Comparison of ENCODE assay signal across 9 mouse cellular contexts in the genomic region with DNA sequence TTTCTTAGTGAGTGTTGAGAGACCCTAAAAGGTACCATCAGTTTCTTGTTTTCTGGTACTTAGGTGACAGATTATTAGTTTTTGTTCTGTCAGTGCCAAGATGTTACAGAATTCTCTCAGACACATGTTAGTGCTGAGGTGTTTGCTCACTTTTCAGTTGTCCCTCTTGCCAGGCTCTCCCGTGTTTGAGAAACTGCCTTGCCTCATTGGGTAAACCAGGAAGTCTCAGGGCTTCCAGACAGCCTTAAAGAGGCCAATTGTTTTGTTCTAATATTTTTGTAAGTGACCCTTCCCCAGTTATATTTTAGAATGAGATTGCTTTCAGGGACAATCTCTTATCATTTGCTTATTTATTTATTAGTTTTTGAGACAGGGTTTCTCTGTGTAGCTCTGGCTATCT. TPM values are rescaled to one million over a fixed set of nuclear protein-coding genes. Genes with fewer than 3 reads are reported as not detected.
DNase-seq lines count a peak whose midpoint lies in the region; ATAC-seq and TF ChIP-seq lines count a peak whose summit lies in the region.
"Had no signal": no experiment of that assay in that cellular context is flagged by ENCODE, and none has a peak within 500 bp of the region (broad histone marks: within the 10 kb centered on the region; RNA-seq: fewer than 3 reads in every experiment).

No protein-coding gene starts in this region.

- H3K27ac ChIP-seq in lung, embryonic 14.5 days (ENCODE audit: low read depth): no peak overlapping the region; the same call in 1 of the 2 replicates
- H3K27ac ChIP-seq in forebrain, embryonic 15.5 days (replicated peaks): no peak overlapping the region
- H3K27ac ChIP-seq in liver, embryonic 11.5 days (ENCODE audit: low read depth, low read length): no peak overlapping the region
- H3K27ac ChIP-seq in stomach, embryonic 14.5 days (ENCODE audit: low read length): no peak overlapping the region

- WGBS in lung, embryonic 14.5 days: 0% methylated on average over 1 of the region's 1 CpGs
- WGBS in forebrain, embryonic 15.5 days: 2% methylated on average over 1 of the region's 1 CpGs
- 11% methylated on average over 1 of the region's 1 CpGs for WGBS in liver, embryonic 11.5 days
- 2% methylated on average over 1 of the region's 1 CpGs for WGBS in stomach, embryonic 14.5 days

- no peak for TF ChIP-seq CTCF in lung, embryonic 14.5 days (IDR thresholded peaks at IDR 0.05; ENCODE audit: low read depth)

- DNase-seq in lung, embryonic 14.5 days: no peak
- DNase-seq in lung, postnatal 14 days: no peak
- no peak for DNase-seq in liver, embryonic 11.5 days (ENCODE audit: low spot score)
- no peak for DNase-seq in right cerebral cortex, postnatal 14 days
- DNase-seq in ovary, postnatal 10 days (ENCODE audit: low spot score): no peak
- no peak for DNase-seq in spleen, postnatal 10 days (ENCODE audit: low spot score in 2 of 2)
- DNase-seq: kidney, postnatal 4 days had no signal

- peak overlapping the region; percentile 100 for H3K9ac ChIP-seq in lung, embryonic 14.5 days
- 0 out of 2 replicates have a peak overlapping the region, but pooled peaks have one; percentile 7 for H3K9ac ChIP-seq in forebrain, embryonic 15.5 days (replicated peaks)
- 0 out of 2 replicates have a peak overlapping the region, but pooled peaks have one; percentile 11 for H3K9ac ChIP-seq in liver, embryonic 11.5 days (ENCODE audit: low read depth, low read length)
- H3K9ac ChIP-seq in stomach, embryonic 14.5 days (replicated peaks; ENCODE audit: low read depth, low read length): no peak overlapping the region

- peak overlapping the region; percentile 71 for H3K4me2 ChIP-seq in lung, embryonic 14.5 days
- H3K4me2 ChIP-seq in forebrain, embryonic 15.5 days (replicated peaks): peak overlapping the region; percentile 73
- H3K4me2 ChIP-seq in liver, embryonic 11.5 days: peak overlapping the region; percentile 91
- H3K4me2 ChIP-seq in stomach, embryonic 14.5 days (replicated peaks; ENCODE audit: low read depth, low read length): peak overlapping the region; percentile 78

- no peaks in the 10 kb centered on the region for H3K27me3 ChIP-seq in lung, embryonic 14.5 days (ENCODE audit: insufficient read depth, low read length)
- H3K27me3 ChIP-seq in forebrain, embryonic 15.5 days: no peaks in the 10 kb centered on the region
- H3K27me3 ChIP-seq in liver, embryonic 11.5 days (replicated peaks; ENCODE audit: control insufficient read depth, insufficient read depth, low read length): no peaks in the 10 kb centered on the region
- H3K27me3 ChIP-seq in stomach, embryonic 14.5 days (ENCODE audit: control insufficient read depth, insufficient read depth, low read length): no peaks in the 10 kb centered on the region

- no peak for ATAC-seq in lung, embryonic 14.5 days (ENCODE audit: insufficient read depth)
- ATAC-seq in forebrain, embryonic 15.5 days (replicated peaks): no peak
- no peak for ATAC-seq in liver, embryonic 11.5 days (replicated peaks; ENCODE audit: low FRiP score)
- no peak for ATAC-seq in stomach, embryonic 14.5 days (ENCODE audit: insufficient number of reproducible peaks, insufficient read depth, low FRiP score, low read depth)

- peak overlapping the region; percentile 95 for H3K4me3 ChIP-seq in lung, embryonic 14.5 days (ENCODE audit: low read depth, low read length)
- H3K4me3 ChIP-seq in forebrain, embryonic 15.5 days: peak overlapping the region; percentile 94
- peak overlapping the region; percentile 96 for H3K4me3 ChIP-seq in liver, embryonic 11.5 days (ENCODE audit: low read depth, low read length)
- H3K4me3 ChIP-seq in stomach, embryonic 14.5 days (ENCODE audit: low read depth, low read length): peak overlapping the region; percentile 85

- H3K4me1 ChIP-seq in lung, embryonic 14.5 days (ENCODE audit: insufficient read depth): peaks cover 10% of the 10 kb centered on the region; the same call in 1 of the 2 replicates
- peaks cover 50% of the 10 kb centered on the region for H3K4me1 ChIP-seq in forebrain, embryonic 15.5 days
- peaks cover 40% of the 10 kb centered on the region for H3K4me1 ChIP-seq in liver, embryonic 11.5 days (replicated peaks; ENCODE audit: control insufficient read depth, insufficient read depth, low read length)
- H3K4me1 ChIP-seq in stomach, embryonic 14.5 days (ENCODE audit: control insufficient read depth, insufficient read depth, low read length): peaks cover 22% of the 10 kb centered on the region

- peaks cover 13% of the 10 kb centered on the region for H3K36me3 ChIP-seq in lung, embryonic 14.5 days (ENCODE audit: insufficient read depth)
- peaks cover 5% of the 10 kb centered on the region; the same call in 1 of the 2 replicates for H3K36me3 ChIP-seq in forebrain, embryonic 15.5 days
- peaks cover 6% of the 10 kb centered on the region for H3K36me3 ChIP-seq in liver, embryonic 11.5 days (ENCODE audit: control insufficient read depth, insufficient read depth, low read length)
- peaks cover under 1% of the 10 kb centered on the region for H3K36me3 ChIP-seq in stomach, embryonic 14.5 days (ENCODE audit: control insufficient read depth, insufficient read depth, low read length)

- H3K9me3 ChIP-seq in lung, embryonic 14.5 days (ENCODE audit: low read depth, low read length): no peaks in the 10 kb centered on the region
- no peaks in the 10 kb centered on the region for H3K9me3 ChIP-seq in forebrain, embryonic 15.5 days
- no peaks in the 10 kb centered on the region for H3K9me3 ChIP-seq in liver, embryonic 11.5 days (ENCODE audit: control insufficient read depth, low read length)
- H3K9me3 ChIP-seq in stomach, embryonic 14.5 days (ENCODE audit: control insufficient read depth, low read depth, low read length): no peaks in the 10 kb centered on the region

RNA-seq across cellular contexts. Expression of a gene that starts 2.1 kb away (rescaled TPM):
- 98.4 and 107 TPM in 2 replicates for polyA plus RNA-seq in lung, embryonic 14.5 days (2014; fragmentation: Nextera tagmentation; extraction: Ambion mirVana)
- 129 TPM in 2 replicates for polyA plus RNA-seq in forebrain, embryonic 15.5 days (2015; fragmentation: Nextera tagmentation; extraction: Ambion mirVana)
- polyA plus RNA-seq in liver, embryonic 11.5 days (2014; fragmentation: Nextera tagmentation; extraction: Ambion mirVana): 61.4 and 65.0 TPM in 2 replicates
- 106 and 110 TPM in 2 replicates for polyA plus RNA-seq in stomach, embryonic 14.5 days (2014; fragmentation: Nextera tagmentation; extraction: Ambion mirVana)
